Mouse (Mus musculus) olfactory bulb, adult 2 months (tissue): ENCODE measurements at regions not wholly inside any gene's neighbourhood (a gene's known extent, or its start where the extent isn't known, plus 50 kb on each side); places are given as distances from the start of the nearest gene placed in this dataset.

ENCODE experiments used
- CTCF ChIP-seq: fragments of 200-500 bp; IDR thresholded peaks from 2 replicates; pipeline ENCODE4 v1.5.1; 2012; ENCODE audit warnings: low read depth, mild to moderate bottlenecking, low read length, moderate library complexity; ENCODE audit not compliant: insufficient read depth
- POLR2A ChIP-seq: fragments of 200-500 bp; IDR thresholded peaks from 2 replicates; pipeline ENCODE4 v1.6.1; 2012; ENCODE audit warnings: mild to moderate bottlenecking, low read depth, low read length, moderate library complexity; ENCODE audit not compliant: insufficient read depth

- TF ChIP-seq POLR2A (no peak), CTCF (no peak)
Measured at GRCm38 (mm10) chr1:73438385-73438784, 422.7 kb upstream of the Tnp1 start.
